Mouse (Mus musculus) megakaryocyte, embryonic 14.5 days (primary cell): ENCODE results near the gene Bcl3.

ENCODE experiments used
- FLI1 ChIP-seq: IDR thresholded peaks from 2 replicates; pipeline ENCODE4 v1.6.1; 2012; ENCODE audit warnings: low read length, inconsistent platforms, mixed read lengths
- GATA1 ChIP-seq: IDR thresholded peaks from 3 replicates; pipeline ENCODE4 v1.6.1; 2012; ENCODE audit warnings: mixed read lengths, low read length, inconsistent platforms, borderline replicate concordance

DNA sequence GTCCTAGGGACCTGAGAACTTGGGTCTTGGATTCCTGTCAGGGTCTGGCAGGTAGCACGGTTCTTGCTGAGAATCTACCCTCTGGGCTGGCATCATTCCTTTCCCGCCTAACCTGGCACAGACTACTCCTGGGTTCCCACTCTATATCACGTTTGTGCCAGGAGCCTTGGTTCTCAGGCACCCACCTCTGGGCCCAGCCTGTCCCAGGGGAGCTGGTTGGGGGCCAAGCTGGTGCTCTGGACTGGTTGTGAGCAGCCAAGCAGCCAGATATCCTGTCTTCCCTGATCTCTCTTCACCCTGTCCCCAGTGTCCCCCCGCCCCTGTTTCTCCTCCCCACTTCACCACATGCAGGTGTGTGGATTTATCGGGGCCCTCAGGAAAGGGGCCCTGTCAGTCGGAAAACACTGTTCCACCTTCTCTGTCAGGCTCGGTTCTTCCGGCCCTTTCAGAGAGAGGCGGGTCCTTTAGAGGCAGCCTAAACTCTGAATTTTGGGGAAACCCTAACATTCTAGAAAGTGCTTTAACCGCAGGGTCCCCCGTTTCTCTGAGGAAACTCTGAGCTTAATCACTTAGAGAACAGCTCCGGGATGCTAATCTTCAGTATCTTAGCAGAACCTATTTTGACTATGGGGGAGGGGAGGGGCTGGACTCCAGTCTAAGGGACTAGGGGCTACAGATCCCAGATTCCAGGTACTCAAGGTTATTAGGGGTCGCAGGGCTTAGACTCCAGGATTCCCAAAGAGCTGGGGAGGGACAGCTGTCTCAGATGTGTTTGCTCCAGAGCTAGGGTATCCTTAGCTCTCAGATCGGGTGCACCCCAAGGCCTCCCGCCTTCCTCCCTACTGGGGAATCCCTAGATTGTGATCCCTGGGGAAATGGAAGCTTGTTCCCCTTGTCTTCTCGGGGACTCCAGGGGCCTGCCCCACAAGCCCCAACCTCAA, 52.9 kb downstream of the Bcl3 start:
- no peak for TF ChIP-seq GATA1
- no peak for TF ChIP-seq FLI1
